Mouse (Mus musculus) brain, embryonic 14.5 days (tissue): Measurements from ENCODE around the gene Stambpl1.

Experiments used
- CTCF ChIP-seq: fragments of 200-500 bp; IDR thresholded peaks from 2 replicates; pipeline ENCODE4 v1.5.1; 2012; ENCODE audit warnings: inconsistent platforms, mild to moderate bottlenecking, moderate library complexity, borderline replicate concordance; ENCODE audit not compliant: insufficient read depth, insufficient read length; ENCODE audit errors: extremely low read depth
- POLR2A ChIP-seq: fragments of 200-500 bp; IDR thresholded peaks from 2 replicates; pipeline ENCODE4 v1.6.1; 2012; ENCODE audit warnings: mild to moderate bottlenecking, inconsistent platforms, borderline replicate concordance; ENCODE audit not compliant: poor library complexity, insufficient read depth, insufficient read length, severe bottlenecking; ENCODE audit errors: extremely low read depth

- TF ChIP-seq CTCF (no peak), POLR2A (no peak)
Observed at GRCm38 (mm10) chr19:34288696-34289095, 96.7 kb downstream of the Stambpl1 start.
